Mouse (Mus musculus): ENCODE measurements at regions not wholly inside any gene's neighbourhood (a gene's known extent, or its start where the extent isn't known, plus 50 kb on each side); places are given as distances from the start of the nearest gene placed in this dataset.

DNA sequence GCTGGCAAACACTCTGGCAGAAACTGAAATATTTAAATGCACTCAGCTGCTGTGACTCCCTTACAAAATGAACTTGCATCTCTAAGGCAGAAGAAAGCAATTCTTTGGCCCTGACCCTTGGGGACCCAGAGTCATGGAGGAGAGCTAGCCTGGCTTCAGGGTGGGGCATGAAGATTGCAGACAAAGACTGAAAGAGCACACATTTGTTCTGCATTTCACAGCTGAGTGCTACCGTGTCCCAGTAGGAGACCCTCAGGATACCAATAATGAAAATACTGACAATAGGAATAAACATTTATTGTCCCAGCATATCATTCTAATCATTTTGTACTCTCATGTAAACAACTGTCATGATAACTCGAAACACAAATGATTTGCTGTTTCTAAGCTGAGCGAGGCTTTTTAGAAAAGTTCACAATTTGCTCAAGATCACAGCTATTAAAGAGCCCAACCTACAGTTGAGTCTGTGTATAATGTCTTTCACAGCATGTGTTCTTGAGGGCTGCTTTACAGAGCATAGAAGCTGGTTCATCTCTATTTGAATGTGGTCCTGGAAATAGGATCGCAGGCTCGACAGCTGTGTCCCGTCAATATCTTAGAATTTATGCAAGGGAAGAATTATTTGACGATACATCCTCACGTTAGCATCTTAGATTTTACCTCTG is 490.1 kb downstream of the Dhx35 start:
- TF ChIP-seq POLR2A (IDR thresholded peaks at IDR 0.05; ENCODE audit: low read depth, low read length) (no peak), USF1 (IDR thresholded peaks at IDR 0.05; ENCODE audit: low read depth, low read length) (no peak)
